Mouse (Mus musculus) heart, embryonic 14.5 days (tissue): ENCODE data around the gene Lrrc55. TPM values are rescaled to one million over a fixed set of nuclear protein-coding genes. Genes with fewer than 3 reads are reported as not detected.

Experiments
- ATAC-seq: fragments of 200-750 bp; cut with Nextera tagmentation; 2 replicates; pipeline ENCODE4 v1.8.0; 2017; ENCODE audit warnings: low read depth, moderate TSS enrichment; ENCODE audit not compliant: insufficient number of reproducible peaks, insufficient read depth, low FRiP score
- H3K27ac ChIP-seq, 2 experiments: fragments of 200-500 bp in 1 of 2; fragments of 300-500 bp in 1 of 2; sonication (generic) in 1 of 2; replicated peaks in 1 of 2; 2 replicates each; pipeline ENCODE4 v1.5.1; 2012 to 2014; ENCODE audit warnings: low read depth in 2 of 2, low read length in 2 of 2, control low read depth in 1 of 2, mild to moderate bottlenecking in 1 of 2, mixed read lengths in 1 of 2; ENCODE audit not compliant: control insufficient read depth in 1 of 2, insufficient read depth in 1 of 2
- H3K27me3 ChIP-seq: fragments of 300-500 bp; sonication (generic); 2 replicates; pipeline ENCODE4 v1.6.1; 2014; ENCODE audit warnings: mild to moderate bottlenecking, low read length, control low read depth; ENCODE audit not compliant: control insufficient read depth, insufficient read depth
- H3K36me3 ChIP-seq: fragments of 300-500 bp; sonication (generic); 2 replicates; pipeline ENCODE4 v1.6.1; 2014; ENCODE audit warnings: mild to moderate bottlenecking, control low read depth, low read length, mixed read lengths; ENCODE audit not compliant: control insufficient read depth, insufficient read depth
- H3K4me1 ChIP-seq, 2 experiments: fragments of 200-500 bp in 1 of 2; fragments of 300-500 bp in 1 of 2; sonication (generic) in 1 of 2; 2 replicates each; pipeline ENCODE4 v1.6.1; 2012 to 2014; ENCODE audit warnings: low read length in 2 of 2, control low read depth in 1 of 2, mixed read lengths in 1 of 2; ENCODE audit not compliant: control insufficient read depth in 2 of 2, insufficient read depth in 2 of 2
- H3K4me2 ChIP-seq: fragments of 300-500 bp; sonication (generic); 2 replicates; pipeline ENCODE4 v1.6.1; 2014; ENCODE audit warnings: mild to moderate bottlenecking, low read length
- H3K4me3 ChIP-seq, 2 experiments: fragments of 200-500 bp in 1 of 2; fragments of 300-500 bp in 1 of 2; sonication (generic) in 1 of 2; 2 replicates each; pipeline ENCODE4 v1.5.1; 2012 to 2014; ENCODE audit warnings: low read length in 2 of 2, mild to moderate bottlenecking in 2 of 2, control low read depth in 1 of 2, low read depth in 1 of 2, moderate library complexity in 1 of 2; ENCODE audit not compliant: control insufficient read depth in 1 of 2, insufficient read depth in 1 of 2
- H3K9ac ChIP-seq: fragments of 300-500 bp; sonication (generic); 2 replicates; pipeline ENCODE4 v1.6.1; 2014; ENCODE audit warnings: mild to moderate bottlenecking, low read length
- H3K9me3 ChIP-seq: fragments of 300-500 bp; sonication (generic); 2 replicates; pipeline ENCODE4 v1.6.1; 2016; ENCODE audit warnings: low read length, control low read depth; ENCODE audit not compliant: control insufficient read depth
- WGBS: fragments of 180-500 bp; shearing (Covaris S2); extraction: QIAGEN DNeasy Blood & Tissue Kit; methylation state at CpG from one replicate; pipeline ENCODE4 v1.1.7; 2014; 5-methylcytosine and 5-hydroxymethylcytosine counted together
- polyA plus RNA-seq: library from polyadenylated mRNA; unstranded; fragments of >200 nt; fragmentation: Nextera tagmentation; extraction: Ambion mirVana; gene quantifications from 2 replicates; pipeline ENCODE4 v1.2.1, GENCODE M21; 2014

The Lrrc55 gene
- polyA plus RNA-seq, 1 experiment from 2014 or later, result 0.20 TPM

DNA sequence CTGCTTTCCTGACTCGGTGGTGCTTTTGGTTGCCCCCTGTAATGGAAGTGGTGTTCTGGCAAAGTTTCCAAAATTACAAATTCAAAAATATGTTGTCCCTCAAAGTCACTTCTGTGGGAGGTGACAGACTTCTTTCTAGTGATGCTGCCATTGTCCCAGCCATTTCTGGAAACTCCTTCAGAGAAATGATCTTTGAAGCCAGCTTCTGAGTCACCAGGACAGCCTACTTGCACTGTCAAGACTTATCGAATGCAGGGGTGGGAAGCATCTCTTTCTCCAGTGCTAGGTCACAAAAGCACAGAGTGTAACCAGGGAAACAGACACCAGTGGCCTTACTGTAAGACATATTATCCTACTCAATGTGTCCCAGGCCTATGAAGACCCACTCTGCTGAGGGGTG lies 45.8 kb downstream of the Lrrc55 start:
- Histone ChIP-seq H3K4me2 (no peak overlapping the region), H3K27ac (no peak overlapping the region)

DNA sequence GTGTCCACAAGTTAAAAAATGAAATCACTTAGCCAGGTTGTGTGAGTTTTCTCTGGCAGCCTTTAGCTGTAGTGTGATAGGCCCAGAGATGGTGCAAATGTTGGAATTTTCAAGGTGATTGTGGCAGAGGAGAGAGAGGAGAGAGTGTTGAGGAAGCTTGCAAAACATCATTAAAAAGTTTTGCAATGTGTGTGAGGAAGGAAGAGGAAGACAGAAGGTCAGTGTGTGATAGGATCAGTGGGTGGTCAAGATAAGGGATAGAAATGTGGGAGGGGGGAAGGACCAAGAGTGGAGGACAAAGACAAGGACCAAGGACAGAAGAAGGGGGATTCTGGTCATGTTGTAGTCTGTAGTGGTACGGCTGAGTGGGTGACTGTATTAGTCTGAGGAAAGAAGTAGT lies 46.6 kb downstream of the Lrrc55 start:
- H3K36me3 ChIP-seq, result no peaks in the 10 kb centered on the region
- no peak overlapping the region for H3K4me2 ChIP-seq
- no peak overlapping the region for H3K27ac ChIP-seq
- no peak overlapping the region for H3K9ac ChIP-seq
- WGBS, result 50% methylated on average over 1 of the region's 1 CpGs
- no peaks in the 10 kb centered on the region for H3K4me1 ChIP-seq
- no peak overlapping the region for H3K4me3 ChIP-seq
- no peaks in the 10 kb centered on the region for H3K9me3 ChIP-seq
- no peak for ATAC-seq
- H3K27me3 ChIP-seq, result no peaks in the 10 kb centered on the region

More for the DNA sequence above, 45.8 kb downstream of the Lrrc55 start:
- Histone ChIP-seq H3K9me3 (no peaks in the 10 kb centered on the region), H3K27me3 (no peaks in the 10 kb centered on the region), H3K4me3 (no peak overlapping the region), H3K36me3 (no peaks in the 10 kb centered on the region), H3K9ac (no peak overlapping the region), H3K4me1 (no peaks in the 10 kb centered on the region)
- 76% methylated on average over 2 of the region's 2 CpGs for WGBS
- ATAC-seq, result no peak

DNA sequence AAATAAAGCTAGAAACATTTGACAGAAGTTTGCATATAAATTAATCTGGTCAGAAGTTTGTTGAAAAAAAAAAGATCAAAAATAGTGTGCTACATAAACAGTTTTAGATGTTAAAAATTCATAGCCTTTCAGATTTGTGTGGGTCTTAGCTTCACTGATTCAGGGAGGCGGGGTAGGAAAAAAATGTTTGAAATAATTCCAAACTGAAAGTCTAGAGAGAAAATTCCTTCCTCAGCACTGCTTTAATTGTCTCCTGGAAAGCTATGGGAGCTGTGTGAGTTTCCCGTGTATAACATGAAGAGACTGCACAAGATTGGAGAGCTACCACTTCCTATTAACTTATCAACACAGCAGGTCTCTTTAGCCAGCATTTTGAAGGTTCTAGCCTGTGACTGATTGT lies 49.5 kb downstream of the Lrrc55 start:
- no peak for ATAC-seq
- no peaks in the 10 kb centered on the region for H3K9me3 ChIP-seq
- no peaks in the 10 kb centered on the region for H3K27me3 ChIP-seq
- H3K4me3 ChIP-seq, result no peak overlapping the region
- no peak overlapping the region for H3K9ac ChIP-seq
- no peaks in the 10 kb centered on the region for H3K4me1 ChIP-seq
- WGBS, result 59% methylated on average over 2 of the region's 2 CpGs
- no peak overlapping the region for H3K4me2 ChIP-seq
- H3K36me3 ChIP-seq, result no peaks in the 10 kb centered on the region
- H3K27ac ChIP-seq, result no peak overlapping the region

DNA sequence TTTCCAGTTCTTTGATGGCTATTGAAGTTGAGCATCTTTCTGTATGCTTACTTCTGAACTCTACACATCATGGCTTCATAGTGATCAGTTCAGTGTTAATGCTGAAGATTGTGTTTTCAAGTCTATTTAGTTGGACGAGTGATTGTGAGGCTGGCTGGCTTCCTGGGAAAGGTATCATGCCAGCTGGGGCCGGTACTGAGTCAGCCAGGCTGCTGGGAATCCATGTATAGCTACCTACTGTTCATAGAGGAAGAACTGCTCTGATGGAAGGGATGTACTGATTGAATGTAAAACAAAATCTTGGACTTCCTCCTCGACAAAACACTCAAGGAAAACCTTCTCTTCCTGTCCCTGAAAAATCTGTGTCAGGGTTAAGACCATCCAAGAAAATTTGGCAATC lies 51.7 kb downstream of the Lrrc55 start:
- no peak for ATAC-seq
- no peaks in the 10 kb centered on the region for H3K27me3 ChIP-seq
- no peak overlapping the region for H3K9ac ChIP-seq
- no peak overlapping the region for H3K27ac ChIP-seq
- no peaks in the 10 kb centered on the region for H3K9me3 ChIP-seq
- H3K4me2 ChIP-seq, result no peak overlapping the region
- 52% methylated on average over 3 of the region's 3 CpGs for WGBS
- no peak overlapping the region for H3K4me3 ChIP-seq
- H3K4me1 ChIP-seq, result no peaks in the 10 kb centered on the region
- H3K36me3 ChIP-seq, result no peaks in the 10 kb centered on the region

DNA sequence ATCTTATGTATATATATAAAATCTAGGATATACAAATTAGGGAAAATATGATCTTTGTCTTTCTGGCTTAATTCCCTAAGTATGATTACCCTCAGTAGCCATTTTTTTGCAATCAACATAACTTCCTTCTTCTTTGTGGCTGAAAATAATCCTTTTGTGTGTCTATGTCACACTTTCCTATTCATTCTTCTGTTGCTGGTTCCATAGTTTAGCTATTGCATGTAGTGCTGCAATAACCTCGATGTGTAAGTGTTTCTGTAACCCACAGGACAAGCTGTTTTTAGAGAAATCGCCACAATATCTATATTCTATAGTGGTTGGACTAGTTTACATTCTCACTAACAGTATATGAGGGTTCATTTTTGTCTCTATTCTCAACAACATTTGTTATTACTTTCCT lies 52.1 kb downstream of the Lrrc55 start:
- Histone ChIP-seq H3K9ac (no peak overlapping the region), H3K27ac (no peak overlapping the region), H3K4me3 (no peak overlapping the region), H3K4me2 (no peak overlapping the region), H3K36me3 (no peaks in the 10 kb centered on the region), H3K4me1 (no peaks in the 10 kb centered on the region), H3K27me3 (no peaks in the 10 kb centered on the region), H3K9me3 (no peaks in the 10 kb centered on the region)
- ATAC-seq, result no peak
- 84% methylated on average over 2 of the region's 2 CpGs for WGBS

DNA sequence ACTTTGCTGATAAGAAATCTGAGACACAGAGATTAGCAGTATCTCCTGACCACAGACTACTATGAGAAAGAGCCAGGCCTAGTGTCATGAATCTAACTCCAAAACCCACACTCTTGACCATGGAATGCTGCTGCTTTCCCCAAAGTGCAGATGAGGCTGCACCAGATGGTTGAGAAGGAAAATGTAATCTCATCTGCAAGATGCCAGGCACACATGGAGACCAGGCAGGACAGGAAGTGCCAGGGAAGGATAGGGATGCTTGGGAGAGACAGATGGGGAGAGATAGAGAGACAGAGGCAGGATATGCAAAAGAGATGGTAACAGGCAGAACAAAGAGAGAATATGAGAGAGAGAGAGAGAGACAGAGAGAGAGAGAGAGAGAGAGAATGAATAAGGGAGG lies 56.2 kb downstream of the Lrrc55 start:
- no peak overlapping the region for H3K4me2 ChIP-seq
- no peak for ATAC-seq

DNA sequence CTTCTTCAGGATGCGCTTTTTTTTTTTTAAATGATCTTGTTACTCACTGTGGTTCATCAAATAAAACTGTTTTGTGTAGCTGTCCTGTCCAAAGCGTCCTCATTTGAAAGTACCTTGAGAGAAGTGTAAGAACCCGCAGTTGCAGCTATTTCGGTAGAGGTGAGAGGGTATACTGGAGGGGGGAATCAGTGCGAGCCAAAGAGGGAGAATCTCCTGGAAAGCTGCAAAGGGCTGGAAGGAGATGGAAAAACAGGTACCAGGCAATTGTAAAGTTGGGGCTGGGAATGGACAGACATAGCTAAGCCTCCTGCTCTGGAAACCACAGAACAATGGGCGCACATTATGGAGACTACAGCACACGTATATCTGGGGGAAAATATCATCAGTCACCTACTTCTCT lies 57.2 kb downstream of the Lrrc55 start:
- H3K27ac ChIP-seq, result 0 out of 4 replicates have a peak overlapping the region, but pooled peaks of 1 of the 2 experiments have one; percentile 35
- H3K36me3 ChIP-seq, result no peaks in the 10 kb centered on the region
- peak overlapping the region; percentile 2 to 20 for H3K4me3 ChIP-seq
- no peak for ATAC-seq
- peak overlapping the region; percentile 30; the same call in 1 of the 2 replicates for H3K4me2 ChIP-seq
- 32% methylated on average over 7 of the region's 7 CpGs for WGBS
- H3K4me1 ChIP-seq, result peaks cover 0 to 4% of the 10 kb centered on the region in 2 experiments; a peak in 2 of 4 replicates
- H3K27me3 ChIP-seq, result no peaks in the 10 kb centered on the region
- no peak overlapping the region; the same call in 1 of the 2 replicates for H3K9ac ChIP-seq
- H3K9me3 ChIP-seq, result no peaks in the 10 kb centered on the region

More for the DNA sequence above, 56.2 kb downstream of the Lrrc55 start:
- Histone ChIP-seq H3K9ac (no peak overlapping the region), H3K27ac (no peak overlapping the region), H3K4me3 (no peak overlapping the region), H3K27me3 (no peaks in the 10 kb centered on the region), H3K9me3 (no peaks in the 10 kb centered on the region), H3K36me3 (no peaks in the 10 kb centered on the region), H3K4me1 (peaks cover 0 to 4% of the 10 kb centered on the region in 2 experiments; a peak in 2 of 4 replicates)

DNA sequence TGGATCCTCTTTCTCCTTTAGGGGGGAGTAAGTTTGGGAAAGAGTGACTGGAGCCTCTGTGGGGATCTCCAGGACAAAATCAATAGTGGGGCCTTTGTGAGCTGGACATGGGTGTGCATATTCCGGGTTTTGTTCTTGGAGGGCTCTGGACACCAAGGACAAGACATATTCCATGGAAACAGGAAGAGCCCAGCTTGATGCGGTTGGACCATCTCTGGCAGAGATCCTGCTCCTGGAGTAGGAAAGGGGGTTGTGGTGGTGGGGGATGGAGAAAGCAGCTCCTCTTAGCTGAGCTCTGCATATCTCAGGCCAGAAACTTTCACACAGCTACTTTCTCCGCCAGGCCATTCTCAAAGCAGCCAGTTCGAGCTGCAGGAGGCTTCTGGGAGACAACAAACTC lies 57.6 kb downstream of the Lrrc55 start:
- no peaks in the 10 kb centered on the region for H3K36me3 ChIP-seq
- peak overlapping the region; percentile 2 to 20; a peak in 2 of 4 replicates for H3K4me3 ChIP-seq
- H3K4me2 ChIP-seq, result peak overlapping the region; percentile 30; the same call in 1 of the 2 replicates
- H3K27ac ChIP-seq, result peak overlapping the region; percentile 30 to 43; a peak in 1 of 4 replicates
- no peaks in the 10 kb centered on the region for H3K9me3 ChIP-seq
- H3K27me3 ChIP-seq, result no peaks in the 10 kb centered on the region
- peaks cover 0 to 4% of the 10 kb centered on the region in 2 experiments; a peak in 2 of 4 replicates for H3K4me1 ChIP-seq
- no peak for ATAC-seq
- peak overlapping the region; percentile 45; the same call in 1 of the 2 replicates for H3K9ac ChIP-seq
- 25% methylated on average over 4 of the region's 4 CpGs for WGBS
